Mouse (Mus musculus) gastrocnemius, adult 18-20 months (tissue): Measurements from ENCODE around the gene Mrm2. TPM values are rescaled to one million over a fixed set of nuclear protein-coding genes. Genes with fewer than 3 reads are reported as not detected.
"Not testable (repeated sequence)": the region's sequence is repeated elsewhere in the genome, so short reads cannot be mapped to it uniquely, and the experiment has no call there.

Experiments used
- DNase-seq: peaks from one replicate; pipeline ENCODE4 v3.0.0; 2021; ENCODE audit warnings: low spot score
- long read RNA-seq, 2 experiments: library from polyadenylated mRNA; stranded (forward); transcript quantifications; one replicate each; pipeline ENCODE4 v2.0.0; 2021
- total RNA-seq, 2 experiments: library from RNA; stranded (reverse); gene quantifications; 2 replicates each; pipeline ENCODE4 v1.2.3; 2021

Mrm2 gene
- total RNA-seq: 1 to 10 TPM; 5.8 to 6.2 TPM
- long read RNA-seq, experiment 1, partial matches to known transcripts: 3 of 7 reads
- long read RNA-seq, experiment 1, other reads (novel, unspliced or antisense): 0 of 7 reads
- long read RNA-seq, experiment 2, partial matches to known transcripts: 0 of 6 reads
- long read RNA-seq, experiment 2, other reads (novel, unspliced or antisense): 2 of 6 reads

- peak; percentile 86 for DNase-seq
Measured at GRCm38 (mm10) chr5:140331615-140332512, at the start of gene Mrm2. Mrm2 (minus strand) TSS chr5:140331898.

GRCm38 (mm10) chr5:140381156-140381555, 49.5 kb upstream of the Mrm2 start:
- DNase-seq: no peak

- DNase-seq: no peak
Measured at GRCm38 (mm10) chr5:140379299-140379698, 47.6 kb upstream of the Mrm2 start.

- DNase-seq: peak; percentile 20
Measured at GRCm38 (mm10) chr5:140378121-140378853, 46.6 kb upstream of the Mrm2 start.

- DNase-seq: no peak
Measured at GRCm38 (mm10) chr5:140375249-140375829, 43.6 kb upstream of the Mrm2 start.

- DNase-seq: no peak
Measured at GRCm38 (mm10) chr5:140374226-140374625, 42.5 kb upstream of the Mrm2 start.

GRCm38 (mm10) chr5:140373711-140374110, 42.0 kb upstream of the Mrm2 start:
- no peak for DNase-seq

- no peak for DNase-seq
Measured at GRCm38 (mm10) chr5:140371671-140372070, 40.0 kb upstream of the Mrm2 start.

GRCm38 (mm10) chr5:140370446-140371254, 39.0 kb upstream of the Mrm2 start:
- no peak for DNase-seq

GRCm38 (mm10) chr5:140369466-140369865, 37.8 kb upstream of the Mrm2 start:
- DNase-seq: no peak

GRCm38 (mm10) chr5:140368926-140369325, 37.2 kb upstream of the Mrm2 start:
- no peak for DNase-seq

GRCm38 (mm10) chr5:140368126-140368525, 36.4 kb upstream of the Mrm2 start:
- not testable (repeated sequence) for DNase-seq

GRCm38 (mm10) chr5:140364415-140364814, 32.7 kb upstream of the Mrm2 start:
- DNase-seq: no peak

- no peak for DNase-seq
Measured at GRCm38 (mm10) chr5:140359930-140360674, 28.4 kb upstream of the Mrm2 start.

GRCm38 (mm10) chr5:140357466-140357865, 25.8 kb upstream of the Mrm2 start:
- DNase-seq: no peak

- no peak for DNase-seq
Measured at GRCm38 (mm10) chr5:140355934-140356333, 24.2 kb upstream of the Mrm2 start.

GRCm38 (mm10) chr5:140352352-140352751, 20.7 kb upstream of the Mrm2 start:
- no peak for DNase-seq

GRCm38 (mm10) chr5:140350731-140351497, 19.2 kb upstream of the Mrm2 start:
- DNase-seq: no peak

GRCm38 (mm10) chr5:140349882-140350281, 18.2 kb upstream of the Mrm2 start:
- DNase-seq: no peak
